Mouse (Mus musculus) G1E (cell line): ENCODE measurements around the gene Scn8a.

Experiments
- CTCF ChIP-seq: IDR thresholded peaks from 2 replicates; pipeline ENCODE4 v1.5.1; 2012; ENCODE audit warnings: low read depth, low read length, inconsistent platforms, mixed read lengths
- GATA1 ChIP-seq: IDR thresholded peaks from 2 replicates; pipeline ENCODE4 v1.6.1; 2012; ENCODE audit warnings: borderline replicate concordance, low read length, inconsistent platforms, mixed read lengths
- POLR2AphosphoS5 ChIP-seq: IDR thresholded peaks from 2 replicates; pipeline ENCODE4 v1.6.1; 2012; ENCODE audit warnings: low read depth, low read length, inconsistent platforms; ENCODE audit not compliant: insufficient replicate concordance
- TAL1 ChIP-seq: conservative IDR thresholded peaks from 2 replicates; pipeline ENCODE4 v1.6.1; 2012; ENCODE audit warnings: low read depth, low read length, inconsistent platforms, mixed read lengths

DNA sequence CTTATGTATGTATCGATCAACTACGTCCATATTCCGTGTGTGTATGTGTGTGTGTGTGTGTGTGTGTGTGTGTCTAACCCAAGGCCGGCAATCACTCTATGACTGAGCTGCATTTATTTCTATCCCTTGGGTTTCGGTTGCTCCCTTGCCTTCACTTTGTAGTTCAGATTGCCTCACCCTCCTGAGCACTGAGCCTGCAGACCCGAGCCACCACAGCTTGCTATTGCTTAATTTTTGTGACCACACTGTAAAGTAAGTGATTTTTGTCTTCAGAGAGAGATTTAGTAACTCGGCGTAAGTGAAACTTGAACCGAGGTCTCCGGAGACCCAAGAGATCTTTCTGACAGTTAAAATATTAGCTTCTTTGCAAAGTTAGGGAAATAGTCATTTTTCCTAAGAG lies 116.8 kb downstream of the Scn8a start:
- TF ChIP-seq CTCF, result no peak
- no peak for TF ChIP-seq TAL1
- TF ChIP-seq GATA1, result no peak
- no peak for TF ChIP-seq POLR2AphosphoS5
